Mouse (Mus musculus) ovary, postnatal 10 days (tissue): Measurements from ENCODE around the gene Selenom.

Experiments used
- DNase-seq: peaks from one replicate; pipeline ENCODE4 v3.0.0; 2022; ENCODE audit warnings: low spot score

Selenom gene

GRCm38 (mm10) chr11:3514529-3515054 lies at the start of gene Selenom:
TSS of gene Selenom (plus strand) at chr11:3514684.
- peak; percentile 82 for DNase-seq

GRCm38 (mm10) chr11:3471448-3471850 lies 43.0 kb upstream of the Selenom start:
- DNase-seq, result no peak

GRCm38 (mm10) chr11:3472484-3472883 lies 42.0 kb upstream of the Selenom start:
- peak; percentile 70 for DNase-seq

GRCm38 (mm10) chr11:3474480-3475115 lies 39.9 kb upstream of the Selenom start:
- no peak for DNase-seq

- no peak for DNase-seq
Measured at GRCm38 (mm10) chr11:3475489-3475888, 39.0 kb upstream of the Selenom start.

GRCm38 (mm10) chr11:3483980-3484642 lies 30.4 kb upstream of the Selenom start:
- DNase-seq, result no peak

GRCm38 (mm10) chr11:3486349-3486748 lies 28.1 kb upstream of the Selenom start:
- no peak for DNase-seq

GRCm38 (mm10) chr11:3487952-3488570 lies 26.4 kb upstream of the Selenom start, which contains the start of gene Pla2g3:
TSS of gene Pla2g3 (plus strand) at chr11:3488284.
- DNase-seq, result no peak

- no peak for DNase-seq
Measured at GRCm38 (mm10) chr11:3489036-3489435, 25.4 kb upstream of the Selenom start.

GRCm38 (mm10) chr11:3492748-3493147 lies 21.7 kb upstream of the Selenom start:
- DNase-seq, result no peak

GRCm38 (mm10) chr11:3494857-3495256 lies 19.6 kb upstream of the Selenom start:
- no peak for DNase-seq

GRCm38 (mm10) chr11:3495496-3495895 lies 19.0 kb upstream of the Selenom start:
- DNase-seq, result no peak

GRCm38 (mm10) chr11:3496756-3497155 lies 17.7 kb upstream of the Selenom start:
- no peak for DNase-seq

GRCm38 (mm10) chr11:3497296-3497695 lies 17.2 kb upstream of the Selenom start:
- no peak for DNase-seq

GRCm38 (mm10) chr11:3502057-3502456 lies 12.4 kb upstream of the Selenom start:
- DNase-seq, result no peak

- no peak for DNase-seq
Measured at GRCm38 (mm10) chr11:3502459-3503072, 11.9 kb upstream of the Selenom start.

- no peak for DNase-seq
Measured at GRCm38 (mm10) chr11:3503755-3504693, 10.5 kb upstream of the Selenom start.

GRCm38 (mm10) chr11:3508226-3508625 lies 6.3 kb upstream of the Selenom start:
- DNase-seq, result no peak

- DNase-seq, result no peak
Measured at GRCm38 (mm10) chr11:3509181-3510085, 5.1 kb upstream of the Selenom start.

- no peak for DNase-seq
Measured at GRCm38 (mm10) chr11:3510321-3510720, 4.2 kb upstream of the Selenom start.
